Mouse (Mus musculus) bone marrow macrophage, adult 2 months (primary cell): ENCODE results near the gene Olfr1416.

Experiments
- CTCF ChIP-seq: IDR thresholded peaks from 2 replicates; pipeline ENCODE4 v1.5.1; 2012; ENCODE audit warnings: low read depth, mild to moderate bottlenecking, low read length, moderate library complexity
- POLR2A ChIP-seq: IDR thresholded peaks from 2 replicates; pipeline ENCODE4 v1.6.1; 2012; ENCODE audit warnings: mild to moderate bottlenecking, low read depth, low read length, borderline replicate concordance

GRCm38 (mm10) chr1:92515390-92515789 lies 30.5 kb upstream of the Olfr1416 start:
- TF ChIP-seq CTCF, result no peak
- no peak for TF ChIP-seq POLR2A
